Mouse (Mus musculus): ENCODE data around the gene Pkp4. TPM values are rescaled to one million over a fixed set of nuclear protein-coding genes. Genes with fewer than 3 reads are reported as not detected.
A peak's percentile ranks its signal among the peaks of the same experiment; 100 is the strongest.

Gene Pkp4
- polyA plus RNA-seq, 1 experiment from 2014 or later: 14.8 TPM

- no peak overlapping the region for H3K9ac ChIP-seq (replicated peaks; ENCODE audit: low read depth)
- peaks cover 15% of the 10 kb centered on the region; the same call in 1 of the 2 replicates for H3K36me3 ChIP-seq (ENCODE audit: insufficient read depth, low read length)
- ATAC-seq: no peak
- H3K4me2 ChIP-seq (replicated peaks; ENCODE audit: low read depth, low read length): no peak overlapping the region
- 95% methylated on average over 19 of the region's 19 CpGs for WGBS
- H3K27ac ChIP-seq (ENCODE audit: low read length): no peak overlapping the region
- no peaks in the 10 kb centered on the region for H3K9me3 ChIP-seq (ENCODE audit: low read length)
- TF ChIP-seq CTCF (IDR thresholded peaks at IDR 0.05) (no peak), EP300 (IDR thresholded peaks at IDR 0.05) (no peak)
- no peak for DNase-seq (ENCODE audit: low spot score)
- no peaks in the 10 kb centered on the region for H3K27me3 ChIP-seq (replicated peaks; ENCODE audit: insufficient read depth, low read length)
- no peaks in the 10 kb centered on the region for H3K4me1 ChIP-seq (ENCODE audit: insufficient read depth, low read depth, low read length)
- no peak overlapping the region for H3K4me3 ChIP-seq (ENCODE audit: low read depth, low read length)
These were observed 147.4 kb downstream of the Pkp4 start for GRCm38 (mm10) chr2:59308055-59308454.

DNA sequence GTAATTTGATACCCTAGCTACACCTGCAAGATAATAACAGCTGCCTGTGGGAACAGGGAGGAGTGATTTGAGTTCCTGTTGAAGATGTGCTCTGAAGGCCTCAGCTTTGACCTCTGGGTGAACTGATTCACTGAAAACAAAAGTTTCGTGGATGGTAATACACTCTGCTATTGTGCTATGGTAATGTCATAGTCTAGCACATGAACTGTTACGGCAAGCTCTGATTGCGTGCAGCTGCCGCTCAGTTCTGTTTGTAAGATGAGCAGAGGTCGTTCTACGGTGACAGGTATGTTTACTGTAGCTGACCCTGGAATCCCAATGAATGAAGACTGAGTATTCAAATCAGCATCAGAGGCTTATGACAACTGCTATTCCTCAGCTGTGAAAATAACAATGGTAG lies 152.6 kb downstream of the Pkp4 start:
- H3K36me3 ChIP-seq (ENCODE audit: insufficient read depth, low read length): peaks cover 19% of the 10 kb centered on the region
- DNase-seq (ENCODE audit: low spot score) (no peak), ATAC-seq (no peak)
- no peak overlapping the region for H3K4me2 ChIP-seq (replicated peaks; ENCODE audit: low read depth, low read length)
- no peak overlapping the region for H3K4me3 ChIP-seq (ENCODE audit: low read depth, low read length)
- TF ChIP-seq EP300 (IDR thresholded peaks at IDR 0.05): no peak
- TF ChIP-seq CTCF (IDR thresholded peaks at IDR 0.05): no peak
- no peaks in the 10 kb centered on the region for H3K27me3 ChIP-seq (replicated peaks; ENCODE audit: insufficient read depth, low read length)
- 76% methylated on average over 6 of the region's 6 CpGs for WGBS
- H3K9ac ChIP-seq (replicated peaks; ENCODE audit: low read depth): no peak overlapping the region
- H3K4me1 ChIP-seq (ENCODE audit: insufficient read depth, low read depth, low read length): no peaks in the 10 kb centered on the region
- no peak overlapping the region for H3K27ac ChIP-seq (ENCODE audit: low read length)
- H3K9me3 ChIP-seq (ENCODE audit: low read length): peaks cover under 1% of the 10 kb centered on the region

DNA sequence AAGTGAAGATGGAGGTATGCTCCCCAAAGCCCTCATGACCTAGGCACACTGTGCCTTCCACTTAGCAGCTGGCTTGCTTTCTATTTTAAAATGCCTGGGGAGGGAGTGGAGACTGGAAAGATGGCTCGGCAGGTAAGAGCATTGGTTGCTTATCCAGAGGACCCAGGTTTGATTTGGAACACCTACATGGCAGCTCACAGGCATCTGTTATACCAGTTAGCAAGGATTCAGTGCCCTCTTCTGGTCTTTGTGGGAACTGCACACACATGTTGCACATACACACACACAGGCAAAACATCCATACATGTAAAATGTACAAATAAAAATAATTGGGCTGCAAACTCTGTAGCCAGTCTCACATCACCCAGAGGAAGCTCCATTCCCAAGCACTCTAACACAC lies 158.0 kb downstream of the Pkp4 start:
- Histone ChIP-seq H3K4me1 (ENCODE audit: insufficient read depth, low read depth, low read length) (no peaks in the 10 kb centered on the region), H3K9me3 (ENCODE audit: low read length) (peaks cover 7% of the 10 kb centered on the region), H3K36me3 (ENCODE audit: insufficient read depth, low read length) (peaks cover 25% of the 10 kb centered on the region), H3K27ac (ENCODE audit: low read length) (no peak overlapping the region), H3K27me3 (replicated peaks; ENCODE audit: insufficient read depth, low read length) (no peaks in the 10 kb centered on the region), H3K9ac (replicated peaks; ENCODE audit: low read depth) (no peak overlapping the region), H3K4me2 (replicated peaks; ENCODE audit: low read depth, low read length) (no peak overlapping the region), H3K4me3 (ENCODE audit: low read depth, low read length) (no peak overlapping the region)
- WGBS: 100% methylated on average over 1 of the region's 1 CpGs
- TF ChIP-seq CTCF (IDR thresholded peaks at IDR 0.05) (peak; percentile 46; the same call in 1 of the 2 replicates), EP300 (IDR thresholded peaks at IDR 0.05) (no peak)
- ATAC-seq (no peak), DNase-seq (ENCODE audit: low spot score) (no peak)

DNA sequence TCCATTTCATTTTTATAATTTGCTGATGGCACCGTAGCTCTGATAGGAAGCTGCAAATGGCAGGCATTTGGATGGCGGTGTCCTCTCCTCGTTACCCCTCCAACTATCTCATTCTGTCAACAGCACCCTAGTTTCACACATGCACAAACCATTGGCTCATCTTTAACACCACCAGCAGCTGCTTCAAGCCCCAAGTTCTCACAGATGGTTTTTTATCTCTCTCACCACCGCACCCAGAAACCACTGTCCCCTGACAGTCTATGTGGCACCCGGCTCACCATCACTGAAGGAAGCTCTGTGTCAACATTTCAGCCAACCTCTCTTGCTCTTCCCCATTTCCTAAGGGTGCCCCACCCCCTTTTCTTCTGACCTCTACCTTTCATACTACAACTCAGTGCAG lies 167.3 kb downstream of the Pkp4 start:
- DNase-seq (ENCODE audit: low spot score) (no peak), ATAC-seq (no peak)
- Histone ChIP-seq H3K36me3 (ENCODE audit: insufficient read depth, low read length) (no peaks in the 10 kb centered on the region), H3K4me2 (replicated peaks; ENCODE audit: low read depth, low read length) (no peak overlapping the region), H3K27ac (ENCODE audit: low read length) (no peak overlapping the region), H3K9me3 (ENCODE audit: low read length) (no peaks in the 10 kb centered on the region), H3K9ac (replicated peaks; ENCODE audit: low read depth) (no peak overlapping the region), H3K4me1 (ENCODE audit: insufficient read depth, low read depth, low read length) (no peaks in the 10 kb centered on the region), H3K27me3 (replicated peaks; ENCODE audit: insufficient read depth, low read length) (no peaks in the 10 kb centered on the region), H3K4me3 (ENCODE audit: low read depth, low read length) (no peak overlapping the region)
- no peak for TF ChIP-seq EP300 (IDR thresholded peaks at IDR 0.05)
- TF ChIP-seq CTCF (IDR thresholded peaks at IDR 0.05): no peak
- 91% methylated on average over 5 of the region's 5 CpGs for WGBS

- TF ChIP-seq EP300 (IDR thresholded peaks at IDR 0.05) (no peak), CTCF (IDR thresholded peaks at IDR 0.05) (no peak)
- H3K9ac ChIP-seq (replicated peaks; ENCODE audit: low read depth): no peak overlapping the region
- no peaks in the 10 kb centered on the region for H3K9me3 ChIP-seq (ENCODE audit: low read length)
- DNase-seq (ENCODE audit: low spot score): no peak
- H3K4me3 ChIP-seq (ENCODE audit: low read depth, low read length): no peak overlapping the region
- 91% methylated on average over 9 of the region's 9 CpGs for WGBS
- H3K27ac ChIP-seq (ENCODE audit: low read length): no peak overlapping the region
- no peaks in the 10 kb centered on the region for H3K4me1 ChIP-seq (ENCODE audit: insufficient read depth, low read depth, low read length)
- no peak for ATAC-seq
- no peak overlapping the region for H3K4me2 ChIP-seq (replicated peaks; ENCODE audit: low read depth, low read length)
- H3K27me3 ChIP-seq (replicated peaks; ENCODE audit: insufficient read depth, low read length): no peaks in the 10 kb centered on the region
- H3K36me3 ChIP-seq (ENCODE audit: insufficient read depth, low read length): no peaks in the 10 kb centered on the region; the same call in 1 of the 2 replicates
These were observed 170.4 kb downstream of the Pkp4 start for GRCm38 (mm10) chr2:59331093-59331492.

- Histone ChIP-seq H3K27ac (ENCODE audit: low read length) (no peak overlapping the region), H3K9me3 (ENCODE audit: low read length) (no peaks in the 10 kb centered on the region), H3K36me3 (ENCODE audit: insufficient read depth, low read length) (no peaks in the 10 kb centered on the region; the same call in 1 of the 2 replicates), H3K27me3 (replicated peaks; ENCODE audit: insufficient read depth, low read length) (no peaks in the 10 kb centered on the region), H3K9ac (replicated peaks; ENCODE audit: low read depth) (no peak overlapping the region), H3K4me2 (replicated peaks; ENCODE audit: low read depth, low read length) (no peak overlapping the region), H3K4me1 (ENCODE audit: insufficient read depth, low read depth, low read length) (no peaks in the 10 kb centered on the region), H3K4me3 (ENCODE audit: low read depth, low read length) (no peak overlapping the region)
- no peak for DNase-seq (ENCODE audit: low spot score)
- TF ChIP-seq EP300 (IDR thresholded peaks at IDR 0.05): no peak
- no peak for TF ChIP-seq CTCF (IDR thresholded peaks at IDR 0.05)
- ATAC-seq: no peak
- WGBS: 89% methylated on average over 4 of the region's 4 CpGs
These were observed 171.9 kb downstream of the Pkp4 start for GRCm38 (mm10) chr2:59332523-59332922.

DNA sequence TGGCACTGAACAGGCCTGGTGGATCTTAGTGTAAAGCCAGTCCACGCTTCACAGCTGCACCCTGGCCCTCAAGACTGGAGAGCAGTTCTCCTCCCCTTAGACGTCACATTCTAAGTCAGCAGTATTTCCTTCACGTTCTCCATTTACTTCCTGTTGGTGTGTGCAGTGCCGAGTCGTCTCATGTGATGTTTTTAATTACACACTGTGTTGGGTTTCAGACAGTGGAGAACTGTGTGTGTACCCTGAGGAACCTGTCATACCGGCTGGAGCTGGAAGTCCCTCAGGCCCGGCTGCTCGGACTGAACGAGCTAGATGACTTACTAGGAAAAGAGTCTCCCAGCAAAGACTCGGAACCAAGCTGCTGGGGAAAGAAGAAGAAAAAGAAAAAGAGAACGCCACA lies 177.9 kb downstream of the Pkp4 start:
- TF ChIP-seq EP300 (IDR thresholded peaks at IDR 0.05) (no peak), CTCF (IDR thresholded peaks at IDR 0.05) (no peak)
- no peak overlapping the region for H3K4me2 ChIP-seq (replicated peaks; ENCODE audit: low read depth, low read length)
- WGBS: 48% methylated on average over 11 of the region's 11 CpGs
- peaks cover 13% of the 10 kb centered on the region; the same call in 1 of the 2 replicates for H3K36me3 ChIP-seq (ENCODE audit: insufficient read depth, low read length)
- H3K9ac ChIP-seq (replicated peaks; ENCODE audit: low read depth): no peak overlapping the region
- ATAC-seq (peak; percentile 79), DNase-seq (ENCODE audit: low spot score) (peak; percentile 53)
- no peak overlapping the region for H3K4me3 ChIP-seq (ENCODE audit: low read depth, low read length)
- no peaks in the 10 kb centered on the region for H3K27me3 ChIP-seq (replicated peaks; ENCODE audit: insufficient read depth, low read length)
- H3K27ac ChIP-seq (ENCODE audit: low read length): no peak overlapping the region
- H3K9me3 ChIP-seq (ENCODE audit: low read length): no peaks in the 10 kb centered on the region
- no peaks in the 10 kb centered on the region for H3K4me1 ChIP-seq (ENCODE audit: insufficient read depth, low read depth, low read length)
